Mouse (Mus musculus) retina, postnatal 7 days (tissue): ENCODE measurements around the gene Atg7.

Experiments used
- DNase-seq: peaks from one replicate; pipeline ENCODE4 v3.0.0-alpha.2; 2012; ENCODE audit warnings: low read depth, low spot score

Atg7 gene

GRCm38 (mm10) chr6:114684407-114684806 lies 41.5 kb downstream of the Atg7 start:
- DNase-seq, result no peak

DNA sequence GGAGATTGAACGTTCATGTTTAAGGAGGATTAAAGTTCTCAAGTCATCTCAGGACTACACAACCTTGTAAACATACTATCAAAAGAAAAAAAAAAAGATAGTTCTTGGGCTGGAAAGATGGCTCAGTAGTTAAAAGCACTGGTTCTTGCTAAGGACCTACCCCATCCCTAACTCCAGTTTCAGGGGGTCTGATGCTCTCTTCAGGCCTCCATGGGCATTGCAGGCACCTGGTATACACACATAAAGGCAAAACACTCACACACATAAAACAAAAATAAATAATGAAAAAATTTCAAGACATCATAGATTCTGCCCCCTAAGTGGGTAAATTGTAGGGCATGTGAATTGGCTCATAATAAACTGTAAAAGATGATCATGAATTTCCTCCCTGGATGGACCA lies 42.5 kb downstream of the Atg7 start:
- DNase-seq, result no peak

GRCm38 (mm10) chr6:114687035-114687434 lies 44.1 kb downstream of the Atg7 start:
- no peak for DNase-seq

- no peak for DNase-seq
These were observed 47.8 kb downstream of the Atg7 start for GRCm38 (mm10) chr6:114690661-114691060.

DNA sequence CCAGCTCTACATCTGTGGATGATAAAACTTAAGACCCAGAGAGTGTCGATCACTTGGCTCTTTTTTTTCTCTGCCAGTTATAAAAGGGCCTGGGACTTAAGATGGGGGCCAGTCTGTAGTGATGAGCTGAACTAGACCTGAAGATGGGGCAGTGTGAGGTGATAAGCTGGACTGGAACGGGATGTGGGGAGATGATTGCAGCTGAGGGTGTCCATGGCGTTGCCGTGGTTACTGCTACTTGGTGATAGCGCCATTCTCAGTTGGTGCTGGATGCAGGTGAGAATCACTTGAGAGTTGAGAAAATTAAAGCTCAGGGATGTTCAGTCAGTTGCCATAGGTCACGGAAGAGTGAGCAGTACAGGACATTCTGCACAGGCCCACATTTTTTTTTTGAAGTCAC lies 48.6 kb downstream of the Atg7 start:
- no peak for DNase-seq

GRCm38 (mm10) chr6:114692691-114693090 lies 49.8 kb downstream of the Atg7 start:
- DNase-seq, result no peak

GRCm38 (mm10) chr6:114697646-114698490 lies 55.0 kb downstream of the Atg7 start:
- DNase-seq, result peak; percentile 44

DNA sequence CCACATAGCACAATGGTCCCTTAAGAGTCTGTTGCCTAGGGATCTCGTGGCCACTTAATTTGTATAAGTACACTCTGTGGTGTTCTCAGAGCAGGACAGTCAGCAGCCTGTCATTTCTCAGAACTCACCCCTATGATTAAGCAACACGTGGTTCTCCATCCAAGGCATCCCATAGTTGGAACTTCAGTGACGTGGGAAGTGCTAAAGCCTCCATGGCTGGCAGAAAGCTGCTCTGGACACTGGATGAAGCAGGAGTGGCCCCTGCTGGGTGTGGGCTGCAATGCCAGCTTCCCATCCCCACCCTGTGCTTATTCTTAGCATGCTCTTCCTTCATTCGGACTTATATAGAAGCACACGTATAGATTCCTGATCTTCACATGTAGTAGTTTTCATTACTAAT lies 55.7 kb downstream of the Atg7 start:
- DNase-seq, result no peak

DNA sequence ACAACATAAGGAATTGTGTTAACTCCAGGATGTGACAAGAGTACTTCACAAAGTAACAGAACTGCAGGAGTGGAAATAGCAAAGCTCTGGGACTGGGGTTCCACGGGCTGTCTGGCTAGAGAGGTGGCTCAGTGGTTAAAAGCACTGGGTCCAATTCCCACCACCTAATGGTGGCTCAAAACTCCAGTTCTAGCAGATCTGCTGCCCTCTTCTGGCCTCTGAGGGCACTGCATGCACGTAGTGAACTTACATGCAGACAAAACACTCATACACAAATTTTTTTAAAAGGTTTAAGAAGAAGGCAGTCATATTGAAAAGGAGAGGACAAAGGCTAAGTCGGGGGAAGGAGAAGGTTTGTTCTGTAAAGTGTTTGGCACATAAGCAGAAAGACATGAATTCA lies 57.8 kb downstream of the Atg7 start:
- no peak for DNase-seq

- no peak for DNase-seq
These were observed 64.1 kb downstream of the Atg7 start for GRCm38 (mm10) chr6:114707032-114707431.

DNA sequence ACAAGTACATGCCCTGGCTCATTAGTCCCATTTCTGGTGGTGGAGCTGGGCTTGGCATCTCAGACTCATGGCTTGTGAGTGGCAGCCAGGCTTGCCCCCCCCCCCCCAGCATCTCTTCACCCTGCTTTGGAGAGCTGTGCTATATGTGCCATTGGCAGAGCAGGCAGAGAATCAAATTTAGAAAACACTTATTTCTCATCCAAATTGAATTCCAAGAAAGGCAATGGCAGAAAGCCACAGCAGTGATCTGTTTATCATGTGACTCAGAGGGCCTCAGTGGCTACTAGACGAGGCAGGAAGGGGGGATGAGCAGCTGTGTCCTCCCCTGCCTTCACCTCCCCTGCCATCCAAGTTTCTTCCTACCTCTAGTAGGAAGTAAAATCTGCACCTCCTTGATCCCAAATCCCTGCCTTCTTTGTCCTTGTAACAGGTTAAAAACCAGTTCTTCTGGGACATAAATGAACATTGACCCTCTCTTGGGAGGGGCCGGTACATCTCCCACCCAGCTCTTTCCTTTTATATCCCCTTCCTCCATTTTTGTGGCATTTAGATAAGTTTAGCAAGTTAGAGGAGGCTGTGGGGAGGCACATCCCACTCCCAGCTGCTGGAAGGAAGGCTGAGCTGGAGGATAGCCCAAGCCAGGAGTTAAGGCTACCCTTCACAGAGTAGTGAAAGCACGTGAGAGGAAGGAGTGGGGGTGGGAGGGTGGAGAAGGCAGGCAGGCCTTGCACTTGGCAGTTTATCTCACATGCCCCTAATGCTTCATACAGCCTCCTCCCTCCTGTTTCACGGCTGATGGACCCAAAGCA lies 69.5 kb downstream of the Atg7 start:
- DNase-seq, result no peak

DNA sequence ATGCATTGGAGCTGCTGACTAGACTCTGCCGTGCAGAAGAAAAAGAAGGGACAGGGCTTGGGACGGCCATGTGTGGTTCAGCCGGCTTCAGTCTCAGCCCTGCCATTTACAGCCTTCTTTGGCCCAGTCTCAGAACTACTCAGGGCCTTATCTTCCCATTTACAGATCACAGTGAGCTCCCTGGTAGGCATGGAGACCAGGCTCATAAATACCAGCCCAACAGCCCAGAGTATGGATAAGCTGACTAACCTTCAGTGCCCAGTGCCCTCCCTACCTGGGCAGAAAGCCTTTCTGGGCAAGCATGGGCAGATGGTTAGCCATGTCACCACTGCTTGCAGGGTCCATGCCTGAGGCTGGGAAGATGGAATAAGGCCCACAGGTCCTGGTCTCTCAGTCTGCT lies 70.6 kb downstream of the Atg7 start:
- no peak for DNase-seq

GRCm38 (mm10) chr6:114714654-114715053 lies 71.8 kb downstream of the Atg7 start:
- no peak for DNase-seq

GRCm38 (mm10) chr6:114715289-114716030 lies 72.6 kb downstream of the Atg7 start:
- DNase-seq, result no peak

- DNase-seq, result no peak
These were observed 76.2 kb downstream of the Atg7 start for GRCm38 (mm10) chr6:114719100-114719499.

DNA sequence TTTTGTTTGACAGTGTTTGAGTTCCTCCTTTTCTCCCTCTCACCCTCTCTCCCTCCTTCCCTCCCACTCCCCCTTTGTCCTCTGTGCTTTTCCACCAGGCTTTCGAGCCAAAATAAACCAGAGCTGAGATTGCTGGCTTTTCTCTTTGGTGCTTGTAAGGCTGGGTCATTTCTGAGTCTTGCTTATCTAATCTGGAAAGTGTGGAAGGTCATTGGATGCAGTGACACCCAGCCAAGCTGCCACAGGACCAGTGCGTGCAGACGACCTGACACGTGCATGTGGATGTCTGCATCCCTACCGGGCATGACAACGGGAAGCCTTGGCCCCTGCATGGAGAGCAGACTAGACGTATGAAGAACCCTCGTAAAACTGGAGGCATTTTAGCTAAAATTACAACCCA lies 76.8 kb downstream of the Atg7 start:
- no peak for DNase-seq

DNA sequence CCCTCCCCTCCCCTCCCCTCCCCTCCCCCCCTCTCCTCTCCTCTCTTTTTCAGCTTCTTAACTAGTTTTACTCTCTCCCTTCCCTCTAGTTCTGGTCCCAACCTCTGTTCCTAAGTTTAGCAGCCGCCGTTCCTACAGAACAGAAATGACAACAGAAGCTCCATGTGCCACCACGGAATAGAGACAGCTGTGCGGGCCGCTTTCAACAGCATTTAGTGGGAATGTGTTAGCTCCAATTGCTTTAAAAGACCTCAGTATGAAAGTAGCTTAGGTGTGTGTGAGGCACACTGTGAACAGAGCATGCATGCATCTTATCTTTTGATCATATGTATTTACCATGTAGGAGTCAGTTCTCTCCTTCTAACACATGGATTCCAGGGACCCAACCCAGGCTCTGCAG lies 79.1 kb downstream of the Atg7 start:
- DNase-seq, result no peak

DNA sequence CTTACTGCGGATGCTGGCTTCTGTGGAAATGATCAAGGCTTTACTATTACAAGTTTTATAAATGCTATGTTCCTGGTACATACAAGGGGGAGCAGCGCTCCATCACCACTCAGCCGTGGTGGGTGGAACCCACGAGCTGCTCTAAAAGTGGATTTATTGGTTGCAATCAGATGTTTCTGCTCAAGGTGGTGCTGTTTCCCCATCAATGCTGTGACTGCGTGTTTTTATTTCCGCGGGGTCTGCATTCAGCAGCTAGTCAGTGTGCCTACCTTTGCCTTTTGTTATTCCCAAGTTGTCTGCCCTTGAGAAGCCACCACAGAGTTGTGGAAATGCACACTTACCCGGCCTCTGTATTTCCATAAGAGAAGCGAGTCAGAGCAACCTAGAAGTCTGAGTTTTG lies 81.0 kb downstream of the Atg7 start:
- DNase-seq, result peak; percentile 48

GRCm38 (mm10) chr6:114724351-114724750 lies 81.5 kb downstream of the Atg7 start:
- no peak for DNase-seq

GRCm38 (mm10) chr6:114725147-114725575 lies 82.3 kb downstream of the Atg7 start:
- no peak for DNase-seq

DNA sequence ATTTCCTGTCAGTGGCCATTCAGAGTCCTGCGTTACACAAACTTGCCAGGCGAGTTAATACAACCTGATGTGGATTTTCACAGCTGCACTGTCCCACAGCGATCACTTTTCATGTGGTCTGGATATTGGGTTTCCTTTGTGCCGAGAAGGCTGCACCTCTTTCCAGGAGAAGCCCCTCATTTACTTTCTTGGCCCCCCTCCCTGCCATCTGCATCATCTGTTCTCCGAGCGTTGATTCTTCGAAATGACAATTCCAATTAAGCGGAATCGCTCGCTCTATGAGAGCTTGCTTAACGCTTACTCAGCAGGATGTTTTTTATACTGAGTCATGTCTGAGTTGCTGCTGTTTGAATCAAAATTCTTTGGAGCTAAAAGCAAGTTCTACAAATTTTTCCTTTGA lies 83.8 kb downstream of the Atg7 start:
- DNase-seq, result no peak

GRCm38 (mm10) chr6:114733156-114733555 lies 90.3 kb downstream of the Atg7 start:
- DNase-seq, result no peak
